Mouse (Mus musculus) forebrain, embryonic 16.5 days (tissue): ENCODE measurements around the gene Gm4756. TPM values are rescaled to one million over a fixed set of nuclear protein-coding genes. Genes with fewer than 3 reads are reported as not detected.
"Not testable (repeated sequence)": the region's sequence is repeated elsewhere in the genome, so short reads cannot be mapped to it uniquely, and the experiment has no call there.

Source experiments
- ATAC-seq: fragments of 200-750 bp; cut with Nextera tagmentation; 2 replicates; pipeline ENCODE4 v1.8.0; 2017; ENCODE audit warnings: mild to moderate bottlenecking, moderate library complexity
- H3K27ac ChIP-seq: fragments of 300-500 bp; sonication (generic); 2 replicates; pipeline ENCODE4 v1.5.1; 2014; ENCODE audit warnings: low read length, control low read depth
- H3K27me3 ChIP-seq: fragments of 300-500 bp; sonication (generic); replicated peaks from 2 replicates; pipeline ENCODE4 v1.6.1; 2014; ENCODE audit warnings: low read length; ENCODE audit not compliant: control insufficient read depth, insufficient read depth
- H3K36me3 ChIP-seq: fragments of 300-500 bp; sonication (generic); 2 replicates; pipeline ENCODE4 v1.6.1; 2014; ENCODE audit not compliant: control insufficient read depth, insufficient read depth
- H3K4me1 ChIP-seq: fragments of 300-500 bp; sonication (generic); replicated peaks from 2 replicates; pipeline ENCODE4 v1.6.1; 2014; ENCODE audit warnings: low read length; ENCODE audit not compliant: control insufficient read depth, insufficient read depth
- H3K4me2 ChIP-seq: fragments of 300-500 bp; sonication (generic); 2 replicates; pipeline ENCODE4 v1.6.1; 2014; ENCODE audit warnings: mild to moderate bottlenecking, low read length, control low read depth
- H3K4me3 ChIP-seq: fragments of 300-500 bp; sonication (generic); replicated peaks from 2 replicates; pipeline ENCODE4 v1.5.1; 2014; ENCODE audit warnings: mild to moderate bottlenecking, low read length, control low read depth
- H3K9ac ChIP-seq: fragments of 300-500 bp; sonication (generic); replicated peaks from 2 replicates; pipeline ENCODE4 v1.6.1; 2014; ENCODE audit warnings: low read depth, low read length, control low read depth
- H3K9me3 ChIP-seq: fragments of 300-500 bp; sonication (generic); 2 replicates; pipeline ENCODE4 v1.6.1; 2016; ENCODE audit warnings: low read length; ENCODE audit not compliant: control insufficient read depth
- whole genome bisulfite sequencing: fragments of 180-500 bp; shearing (Covaris S2); extraction: QIAGEN DNeasy Blood & Tissue Kit; methylation state at CpG from one replicate; pipeline ENCODE4 v1.1.7; 2014; 5-methylcytosine and 5-hydroxymethylcytosine counted together
- polyA plus RNA-seq: library from polyadenylated mRNA; unstranded; fragments of >200 nt; fragmentation: Nextera tagmentation; extraction: Ambion mirVana; gene quantifications from 2 replicates; pipeline ENCODE4 v1.2.1, GENCODE M21; 2015

Gene Gm4756
- polyA plus RNA-seq, 1 experiment from 2014 or later = not detected

DNA sequence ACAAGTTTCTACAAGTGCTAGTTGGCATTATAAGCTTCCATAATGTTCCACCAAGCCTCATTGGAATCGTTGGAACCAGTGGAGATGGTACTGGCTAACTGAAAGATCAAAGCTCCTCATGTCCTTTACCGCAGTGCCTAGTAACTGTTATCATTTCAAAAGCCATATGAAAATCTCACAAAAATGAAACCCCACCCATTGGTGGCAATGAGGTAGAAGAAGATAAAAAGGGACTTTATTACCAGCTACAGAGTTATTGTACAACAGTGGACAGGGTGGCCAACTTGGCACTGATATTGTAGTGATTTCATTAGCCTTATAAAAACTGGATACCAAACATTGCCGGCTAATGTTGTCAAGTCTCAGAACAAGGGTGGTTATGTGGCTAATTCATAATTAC is 37.4 kb downstream of the Gm4756 start:
- WGBS = 90% methylated on average over 3 of the region's 3 CpGs

DNA sequence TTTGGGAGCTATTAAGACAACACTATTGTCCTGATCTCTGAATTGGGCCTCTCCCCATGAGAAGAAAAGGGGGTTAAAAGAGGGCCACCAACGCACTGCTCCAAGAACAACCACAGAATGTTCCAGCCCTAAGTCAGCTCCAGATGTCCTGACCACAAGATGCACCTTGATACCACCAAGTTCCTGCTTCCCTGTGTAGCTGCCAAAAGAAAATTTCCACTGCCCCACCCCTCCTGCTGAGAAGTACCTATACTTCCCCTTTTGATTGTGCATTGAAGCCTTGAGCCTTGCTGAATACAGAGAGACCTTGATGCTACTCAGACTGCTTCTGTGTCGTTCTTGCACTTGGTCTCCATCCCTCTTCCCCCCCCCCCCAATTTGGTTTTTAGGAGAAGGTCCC is 50.7 kb downstream of the Gm4756 start:
- H3K4me3 ChIP-seq, H3K36me3 ChIP-seq, H3K27me3 ChIP-seq, H3K9me3 ChIP-seq, H3K4me2 ChIP-seq, H3K4me1 ChIP-seq, H3K9ac ChIP-seq, H3K27ac ChIP-seq, ATAC-seq: not testable (repeated sequence)
- 82% methylated on average over 2 of the region's 2 CpGs for WGBS

More for the DNA sequence above, 37.4 kb downstream of the Gm4756 start:
- H3K27me3 ChIP-seq = no peaks in the 10 kb centered on the region
- H3K27ac ChIP-seq = no peak overlapping the region
- no peaks in the 10 kb centered on the region for H3K36me3 ChIP-seq
- no peaks in the 10 kb centered on the region for H3K4me1 ChIP-seq
- no peaks in the 10 kb centered on the region for H3K9me3 ChIP-seq
- no peak overlapping the region for H3K9ac ChIP-seq
- no peak overlapping the region for H3K4me3 ChIP-seq
- H3K4me2 ChIP-seq = no peak overlapping the region
- no peak for ATAC-seq

DNA sequence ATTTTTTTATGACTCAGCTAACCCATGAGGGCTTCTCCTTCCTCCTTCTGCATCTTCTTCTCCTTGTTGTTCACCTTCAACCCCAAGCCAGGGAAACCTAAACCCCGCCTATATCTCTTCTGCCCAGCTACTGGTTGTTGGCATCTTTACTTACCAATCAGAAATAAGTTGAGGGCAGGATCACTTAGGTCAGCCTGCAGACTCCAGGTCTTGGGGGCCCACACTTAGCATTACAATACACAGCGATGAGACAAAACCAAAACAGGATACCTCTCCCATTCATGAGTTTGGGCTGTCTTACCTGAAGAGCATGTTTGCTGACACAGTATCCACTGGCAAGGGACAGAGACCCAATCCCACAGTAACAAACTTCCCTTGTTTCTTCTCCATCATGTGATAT is 55.5 kb downstream of the Gm4756 start:
- no peak for ATAC-seq
- H3K4me2 ChIP-seq = no peak overlapping the region
- no peaks in the 10 kb centered on the region for H3K36me3 ChIP-seq
- no peak overlapping the region for H3K27ac ChIP-seq
- no peaks in the 10 kb centered on the region for H3K9me3 ChIP-seq
- no peaks in the 10 kb centered on the region for H3K27me3 ChIP-seq
- H3K4me3 ChIP-seq = no peak overlapping the region
- no peaks in the 10 kb centered on the region for H3K4me1 ChIP-seq
- H3K9ac ChIP-seq = no peak overlapping the region
- 66% methylated on average over 2 of the region's 2 CpGs for WGBS

DNA sequence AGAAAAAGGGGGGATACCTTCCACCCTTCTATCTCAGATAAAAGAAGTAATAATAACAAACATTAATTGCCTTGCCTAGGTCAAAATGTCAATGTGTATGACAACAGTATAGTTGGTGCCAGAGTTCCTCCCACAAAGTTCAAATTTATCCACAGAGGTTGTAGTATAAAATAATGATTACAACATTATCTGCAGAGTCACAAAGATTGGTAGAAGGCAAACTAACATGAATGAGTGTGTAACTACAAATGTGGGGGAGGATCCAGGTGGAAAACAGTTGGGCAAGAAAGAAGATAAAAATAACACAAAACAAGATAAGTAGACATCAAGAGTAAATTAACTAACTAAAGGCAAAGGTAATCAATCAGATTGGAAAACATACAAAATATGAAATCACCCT is 56.5 kb downstream of the Gm4756 start:
- Histone ChIP-seq H3K36me3 (no peaks in the 10 kb centered on the region), H3K9me3 (no peaks in the 10 kb centered on the region), H3K4me1 (no peaks in the 10 kb centered on the region), H3K9ac (no peak overlapping the region), H3K27me3 (no peaks in the 10 kb centered on the region), H3K4me2 (no peak overlapping the region), H3K4me3 (no peak overlapping the region), H3K27ac (no peak overlapping the region)
- no peak for ATAC-seq

DNA sequence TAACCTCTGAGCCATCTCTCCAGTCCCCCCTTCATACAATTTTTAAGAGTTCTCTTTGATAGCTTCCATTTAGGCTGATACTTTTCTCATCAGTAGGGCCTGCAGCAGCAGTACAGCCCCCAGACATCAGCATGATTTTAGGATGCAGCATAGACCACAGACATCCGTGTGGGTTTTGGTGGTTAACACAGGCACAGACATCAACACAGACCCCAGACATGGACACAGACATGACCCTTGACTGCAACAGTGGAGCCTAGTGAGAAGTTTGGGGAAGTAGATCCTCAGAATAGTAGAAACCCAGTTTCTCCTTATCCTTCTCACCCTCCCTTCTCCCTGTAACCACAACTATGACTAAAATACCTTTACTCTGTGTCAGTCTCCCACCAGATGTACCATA is 64.1 kb downstream of the Gm4756 start:
- Histone ChIP-seq H3K27me3 (no peaks in the 10 kb centered on the region), H3K4me2 (no peak overlapping the region), H3K36me3 (0 out of 2 replicates have a peak, but pooled peaks cover 3% of the 10 kb centered on the region), H3K27ac (no peak overlapping the region), H3K4me1 (no peaks in the 10 kb centered on the region), H3K9ac (no peak overlapping the region), H3K9me3 (no peaks in the 10 kb centered on the region), H3K4me3 (no peak overlapping the region)
- ATAC-seq = no peak
- 85% methylated on average over 1 of the region's 1 CpGs for WGBS

DNA sequence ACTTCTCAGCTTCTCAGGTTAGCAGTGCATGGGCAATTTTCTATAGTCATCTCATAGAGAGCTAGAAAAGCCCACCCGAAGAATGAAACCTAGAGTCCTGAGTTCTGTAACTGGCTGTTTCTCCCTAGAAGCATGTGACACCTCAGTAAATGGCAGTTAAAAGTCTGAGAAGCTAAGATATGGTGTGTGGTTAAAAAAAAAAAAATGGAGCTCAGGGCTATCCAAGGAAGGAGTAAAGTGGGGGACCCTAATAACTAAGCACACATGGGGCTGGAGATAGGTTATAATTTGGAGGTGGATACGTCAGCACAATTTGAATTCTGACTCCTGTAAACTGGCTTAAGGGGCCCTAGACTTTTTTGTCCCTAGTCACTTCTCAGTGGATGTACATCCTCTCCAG is 66.4 kb downstream of the Gm4756 start:
- Histone ChIP-seq H3K4me1 (no peaks in the 10 kb centered on the region), H3K9ac (no peak overlapping the region), H3K27ac (no peak overlapping the region), H3K4me2 (no peak overlapping the region), H3K36me3 (0 out of 2 replicates have a peak, but pooled peaks cover 3% of the 10 kb centered on the region), H3K9me3 (no peaks in the 10 kb centered on the region), H3K27me3 (no peaks in the 10 kb centered on the region), H3K4me3 (no peak overlapping the region)
- ATAC-seq = no peak
- WGBS = 90% methylated on average over 2 of the region's 2 CpGs

DNA sequence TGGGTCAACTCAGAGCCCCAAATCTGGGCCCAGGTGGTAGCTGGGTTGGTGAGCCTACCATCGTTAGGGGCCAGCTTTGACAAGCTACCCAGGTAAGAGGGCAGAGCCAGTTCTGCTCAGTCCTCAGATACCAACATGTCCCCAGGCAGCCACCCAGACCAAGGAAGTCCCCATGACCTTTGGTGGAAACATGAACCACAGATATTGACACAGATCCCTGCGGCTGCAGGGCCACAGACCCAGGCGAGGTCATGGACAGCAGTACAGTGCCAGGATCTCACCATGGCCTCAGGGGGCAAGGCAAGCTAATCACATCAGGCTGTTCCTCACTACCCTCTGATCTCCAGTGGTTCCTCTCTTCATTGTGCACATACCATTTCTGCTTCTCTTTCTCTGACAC is 67.4 kb downstream of the Gm4756 start:
- H3K9me3 ChIP-seq = no peaks in the 10 kb centered on the region
- WGBS = 89% methylated on average over 3 of the region's 3 CpGs
- no peak overlapping the region for H3K4me3 ChIP-seq
- 0 out of 2 replicates have a peak, but pooled peaks cover 3% of the 10 kb centered on the region for H3K36me3 ChIP-seq
- no peak overlapping the region for H3K27ac ChIP-seq
- no peak overlapping the region for H3K4me2 ChIP-seq
- ATAC-seq = no peak
- no peak overlapping the region for H3K9ac ChIP-seq
- no peaks in the 10 kb centered on the region for H3K4me1 ChIP-seq
- H3K27me3 ChIP-seq = no peaks in the 10 kb centered on the region

DNA sequence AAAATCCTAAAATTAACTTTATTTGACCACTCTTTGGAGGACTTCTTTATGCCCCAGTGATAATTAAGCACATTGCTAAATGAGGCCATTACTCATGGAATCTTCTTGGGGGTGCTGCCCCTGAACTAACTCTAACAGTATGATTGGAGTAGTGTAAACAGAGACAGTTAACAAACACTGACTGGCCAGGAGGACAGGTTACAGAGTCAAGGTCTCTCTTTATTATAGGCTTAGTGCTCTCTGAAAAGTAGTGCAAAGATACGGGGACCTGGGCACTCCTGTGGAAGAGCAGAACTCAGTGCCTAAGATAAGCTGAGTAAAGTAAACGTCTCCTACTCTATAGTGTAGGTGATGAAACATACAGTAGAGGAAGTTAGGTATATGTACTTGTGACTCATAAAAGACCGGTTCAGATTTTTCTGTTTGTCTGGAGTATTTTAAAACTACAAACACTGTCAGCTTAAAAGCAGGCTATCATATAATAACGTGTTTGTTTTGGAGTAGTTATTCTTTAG is 85.1 kb downstream of the Gm4756 start:
- no peak for ATAC-seq
- H3K4me2 ChIP-seq = no peak overlapping the region
- H3K27ac ChIP-seq = no peak overlapping the region
- no peaks in the 10 kb centered on the region for H3K4me1 ChIP-seq
- H3K27me3 ChIP-seq = no peaks in the 10 kb centered on the region
- WGBS = 90% methylated on average over 4 of the region's 4 CpGs
- H3K36me3 ChIP-seq = no peaks in the 10 kb centered on the region
- no peak overlapping the region for H3K4me3 ChIP-seq
- H3K9ac ChIP-seq = no peak overlapping the region
- H3K9me3 ChIP-seq = no peaks in the 10 kb centered on the region

DNA sequence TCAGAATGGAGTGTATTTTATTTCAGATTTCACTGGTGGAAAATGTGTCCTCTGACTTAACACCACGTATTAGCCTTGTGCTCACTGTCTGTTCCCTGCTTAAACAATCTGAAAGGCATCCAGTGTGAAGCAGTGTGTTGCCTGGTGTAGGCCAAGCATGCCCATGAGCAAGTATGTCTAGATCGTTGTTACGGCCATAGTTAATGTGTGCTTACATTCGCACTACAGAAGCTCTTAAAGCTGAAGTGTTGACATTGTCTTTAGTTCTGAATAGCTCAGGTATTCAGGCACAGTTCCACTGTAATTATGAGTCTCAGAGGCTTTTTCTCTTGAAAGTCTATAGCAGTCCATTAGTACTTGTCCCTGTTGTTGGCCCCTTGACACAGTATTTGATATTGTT is 95.1 kb downstream of the Gm4756 start:
- no peak overlapping the region for H3K9ac ChIP-seq
- no peaks in the 10 kb centered on the region for H3K27me3 ChIP-seq
- ATAC-seq = no peak
- H3K27ac ChIP-seq = no peak overlapping the region
- H3K9me3 ChIP-seq = no peaks in the 10 kb centered on the region
- H3K4me3 ChIP-seq = no peak overlapping the region
- WGBS = 34% methylated on average over 4 of the region's 4 CpGs
- H3K36me3 ChIP-seq = peaks cover 6% of the 10 kb centered on the region; the same call in 1 of the 2 replicates
- no peaks in the 10 kb centered on the region for H3K4me1 ChIP-seq
- H3K4me2 ChIP-seq = no peak overlapping the region

DNA sequence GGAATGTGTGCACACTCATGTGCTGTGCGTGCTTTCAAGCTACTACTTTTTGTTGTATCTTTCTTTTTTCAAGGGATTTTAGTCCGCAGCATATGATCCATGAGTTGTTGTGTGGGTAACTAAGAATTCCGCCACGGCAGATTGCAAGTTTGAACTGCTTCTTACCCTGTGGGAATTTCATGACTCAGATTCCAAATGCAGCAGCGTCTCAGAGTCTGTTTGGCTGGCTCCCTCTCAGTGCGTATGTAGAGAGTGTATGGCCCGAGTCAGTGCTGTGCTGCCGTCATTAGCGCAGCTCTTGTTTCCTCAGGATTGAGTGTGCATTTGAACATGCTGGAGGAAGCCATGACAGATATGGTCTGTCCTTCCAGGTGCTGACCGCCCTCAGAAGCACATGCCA is 110.9 kb downstream of the Gm4756 start:
- Histone ChIP-seq H3K9me3 (no peaks in the 10 kb centered on the region), H3K4me1 (peaks cover 7% of the 10 kb centered on the region), H3K4me3 (no peak overlapping the region), H3K27me3 (no peaks in the 10 kb centered on the region), H3K4me2 (no peak overlapping the region), H3K36me3 (no peaks in the 10 kb centered on the region), H3K27ac (no peak overlapping the region), H3K9ac (no peak overlapping the region)
- WGBS = 87% methylated on average over 10 of the region's 10 CpGs
- ATAC-seq = no peak
